Mouse (Mus musculus) intestine, embryonic 14.5 days (tissue): ENCODE data around the gene Haus5. TPM values are rescaled to one million over a fixed set of nuclear protein-coding genes. Genes with fewer than 3 reads are reported as not detected.

Experiments
- ATAC-seq: fragments of 200-750 bp; cut with Nextera tagmentation; replicated peaks from 2 replicates; pipeline ENCODE4 v1.8.0; 2017; ENCODE audit warnings: low read depth, moderate number of reproducible peaks, moderate TSS enrichment, moderate library complexity; ENCODE audit not compliant: low FRiP score, low TSS enrichment
- DNase-seq: peaks from one replicate; pipeline ENCODE4 v3.0.0-alpha.2; 2018; ENCODE audit warnings: low spot score
- H3K27ac ChIP-seq: fragments of 300-500 bp; sonication (generic); 2 replicates; pipeline ENCODE4 v1.5.1; 2014; ENCODE audit warnings: low read depth, mild to moderate bottlenecking, control low read depth
- H3K27me3 ChIP-seq: fragments of 300-500 bp; sonication (generic); replicated peaks from 2 replicates; pipeline ENCODE4 v1.6.1; 2014; ENCODE audit warnings: low read length, control low read depth; ENCODE audit not compliant: control insufficient read depth, insufficient read depth
- H3K36me3 ChIP-seq: fragments of 300-500 bp; sonication (generic); 2 replicates; pipeline ENCODE4 v1.6.1; 2014; ENCODE audit warnings: low read length, control low read depth; ENCODE audit not compliant: control insufficient read depth, insufficient read depth
- H3K4me1 ChIP-seq: fragments of 300-500 bp; sonication (generic); replicated peaks from 2 replicates; pipeline ENCODE4 v1.6.1; 2014; ENCODE audit warnings: low read length, control low read depth, mixed read lengths; ENCODE audit not compliant: control insufficient read depth, insufficient read depth
- H3K4me2 ChIP-seq: fragments of 300-500 bp; sonication (generic); 2 replicates; pipeline ENCODE4 v1.6.1; 2014; ENCODE audit warnings: low read length
- H3K4me3 ChIP-seq: fragments of 300-500 bp; sonication (generic); 2 replicates; pipeline ENCODE4 v1.5.1; 2014; ENCODE audit warnings: low read depth, low read length, control low read depth, mixed read lengths
- H3K9ac ChIP-seq: fragments of 300-500 bp; sonication (generic); 2 replicates; pipeline ENCODE4 v1.6.1; 2014; ENCODE audit warnings: mild to moderate bottlenecking, low read length
- H3K9me3 ChIP-seq: fragments of 300-500 bp; sonication (generic); 2 replicates; pipeline ENCODE4 v1.6.1; 2016; ENCODE audit warnings: low read length, control low read depth; ENCODE audit not compliant: control insufficient read depth
- WGBS: fragments of 180-500 bp; shearing (Covaris S2); extraction: QIAGEN DNeasy Blood & Tissue Kit; methylation state at CpG from one replicate; pipeline ENCODE4 v1.1.7; 2014; 5-methylcytosine and 5-hydroxymethylcytosine counted together
- polyA plus RNA-seq: library from polyadenylated mRNA; unstranded; fragments of >200 nt; fragmentation: Nextera tagmentation; extraction: Ambion mirVana; gene quantifications from 2 replicates; pipeline ENCODE4 v1.2.1, GENCODE M21; 2014

Haus5 gene
- polyA plus RNA-seq: 48.7 and 49.5 TPM in 2 replicates

DNA sequence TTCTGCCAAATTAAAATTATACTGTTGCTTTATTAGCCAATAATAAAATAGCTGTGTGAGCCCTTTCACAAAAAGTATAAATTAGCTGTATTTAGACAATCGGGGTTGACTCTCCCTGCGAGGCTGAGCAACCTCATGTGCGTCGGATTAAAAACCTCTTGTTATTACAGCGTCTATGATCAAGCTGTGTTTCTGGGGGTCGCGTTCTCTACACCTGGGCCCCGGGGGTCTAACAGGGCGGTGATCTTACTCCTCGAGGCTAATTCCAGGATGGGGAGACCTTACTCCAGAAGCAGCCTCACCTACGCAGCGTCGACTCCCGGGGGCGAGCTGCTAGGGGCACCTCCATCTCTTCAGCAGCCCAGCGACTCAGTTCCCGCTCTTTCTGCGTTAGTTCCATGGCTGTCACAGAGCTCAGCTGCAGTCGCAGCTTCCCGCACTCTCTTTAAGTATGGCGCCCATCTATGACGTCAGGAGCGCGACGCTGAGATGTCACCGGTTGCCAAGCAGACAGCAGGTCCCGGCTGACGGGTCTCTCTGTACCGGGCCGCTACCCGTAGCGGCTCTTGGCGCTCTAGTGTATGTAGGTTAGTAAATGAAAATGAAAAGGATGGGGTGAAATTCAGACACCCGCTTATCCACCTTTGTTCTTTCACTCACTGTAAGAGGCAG is at the start of gene Haus5:
Gene Haus5, minus strand, starts transcription at position 466 of the 672 bp plus-strand sequence.
- Histone ChIP-seq H3K27me3 (no peaks in the 10 kb centered on the region), H3K27ac (no peak within 1 kb of the TSS), H3K36me3 (peaks cover 23% of the 10 kb centered on the region), H3K9me3 (no peaks in the 10 kb centered on the region), H3K4me3 (peak within 1 kb of the TSS; percentile 58), H3K4me1 (no peaks in the 10 kb centered on the region), H3K9ac (peak within 1 kb of the TSS; percentile 58), H3K4me2 (peak within 1 kb of the TSS; percentile 83)
- DNase-seq (peak; percentile 99), ATAC-seq (peak; percentile 91)
- 1% methylated on average over 34 of the region's 34 CpGs for WGBS

DNA sequence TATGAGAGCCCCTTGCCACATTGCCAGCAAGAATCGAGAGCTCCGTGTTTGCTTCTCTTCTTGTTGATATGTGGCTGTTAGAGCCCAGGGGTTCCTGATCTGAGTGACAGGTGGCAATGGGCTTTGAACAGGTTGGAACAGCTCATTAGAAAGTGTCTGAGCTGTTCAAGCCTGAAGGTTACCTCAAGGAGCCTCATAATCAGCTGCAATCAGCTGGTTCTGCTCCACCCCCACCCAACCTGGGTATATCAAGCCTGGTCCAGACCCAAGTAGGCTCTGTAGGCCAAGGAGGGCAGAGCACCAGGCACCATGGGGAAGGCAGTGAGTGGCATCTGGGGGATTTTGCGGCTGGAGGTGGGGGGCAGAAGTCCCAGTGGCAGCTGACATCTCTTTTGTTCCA is 47.1 kb upstream of the Haus5 start, which contains the start of gene Atp4a:
Gene Atp4a, plus strand, starts transcription at position 268 of the 400 bp plus-strand sequence.
- H3K27me3 ChIP-seq: no peaks in the 10 kb centered on the region
- no peak within 1 kb of the TSS for H3K4me2 ChIP-seq
- no peak within 1 kb of the TSS for H3K27ac ChIP-seq
- WGBS: 86% methylated on average over 3 of the region's 3 CpGs
- H3K9ac ChIP-seq: no peak within 1 kb of the TSS
- H3K4me3 ChIP-seq: no peak within 1 kb of the TSS
- DNase-seq (no peak), ATAC-seq (no peak)
- H3K4me1 ChIP-seq: no peaks in the 10 kb centered on the region
- H3K9me3 ChIP-seq: no peaks in the 10 kb centered on the region
- no peaks in the 10 kb centered on the region for H3K36me3 ChIP-seq

GRCm38 (mm10) chr7:30707441-30707840 is 42.6 kb upstream of the Haus5 start:
- H3K36me3 ChIP-seq: no peaks in the 10 kb centered on the region
- no peak overlapping the region for H3K4me2 ChIP-seq
- H3K27me3 ChIP-seq: no peaks in the 10 kb centered on the region
- 85% methylated on average over 1 of the region's 1 CpGs for WGBS
- DNase-seq: no peak
- H3K27ac ChIP-seq: no peak overlapping the region
- H3K9me3 ChIP-seq: no peaks in the 10 kb centered on the region
- no peak overlapping the region for H3K9ac ChIP-seq
- no peak overlapping the region for H3K4me3 ChIP-seq
- ATAC-seq: no peak
- H3K4me1 ChIP-seq: no peaks in the 10 kb centered on the region

- peak; percentile 80; the same call in 1 of the 2 replicates for ATAC-seq
- Histone ChIP-seq H3K4me1 (no peaks in the 10 kb centered on the region), H3K9me3 (no peaks in the 10 kb centered on the region), H3K27ac (no peak overlapping the region), H3K9ac (no peak overlapping the region), H3K4me3 (no peak overlapping the region), H3K36me3 (no peaks in the 10 kb centered on the region), H3K4me2 (no peak overlapping the region), H3K27me3 (no peaks in the 10 kb centered on the region)
- peak; percentile 62 for DNase-seq
- WGBS: 53% methylated on average over 7 of the region's 8 CpGs
Measured at GRCm38 (mm10) chr7:30706214-30706882, 41.6 kb upstream of the Haus5 start.

- H3K36me3 ChIP-seq: no peaks in the 10 kb centered on the region
- H3K4me3 ChIP-seq: no peak within 1 kb of the TSS
- ATAC-seq: no peak; the same call in 1 of the 2 replicates
- no peaks in the 10 kb centered on the region for H3K4me1 ChIP-seq
- 41% methylated on average over 9 of the region's 9 CpGs for WGBS
- H3K27me3 ChIP-seq: no peaks in the 10 kb centered on the region
- peak; percentile 54 for DNase-seq
- H3K9ac ChIP-seq: no peak within 1 kb of the TSS
- no peak within 1 kb of the TSS for H3K27ac ChIP-seq
- H3K9me3 ChIP-seq: no peaks in the 10 kb centered on the region
- H3K4me2 ChIP-seq: no peak within 1 kb of the TSS
Measured at GRCm38 (mm10) chr7:30698589-30698988, 33.8 kb upstream of the Haus5 start, which contains the start of gene 2200002J24Rik. 2200002J24Rik (plus strand) TSS chr7:30698926.

GRCm38 (mm10) chr7:30698101-30698500 is 33.3 kb upstream of the Haus5 start:
- DNase-seq (no peak), ATAC-seq (no peak)
- H3K9me3 ChIP-seq: no peaks in the 10 kb centered on the region
- no peak overlapping the region for H3K9ac ChIP-seq
- H3K27ac ChIP-seq: no peak overlapping the region
- H3K4me3 ChIP-seq: no peak overlapping the region
- no peaks in the 10 kb centered on the region for H3K27me3 ChIP-seq
- 59% methylated on average over 5 of the region's 5 CpGs for WGBS
- no peaks in the 10 kb centered on the region for H3K4me1 ChIP-seq
- no peak overlapping the region for H3K4me2 ChIP-seq
- no peaks in the 10 kb centered on the region for H3K36me3 ChIP-seq

GRCm38 (mm10) chr7:30688325-30688724 is 23.5 kb upstream of the Haus5 start:
- H3K36me3 ChIP-seq: no peaks in the 10 kb centered on the region
- DNase-seq (no peak), ATAC-seq (no peak)
- H3K4me3 ChIP-seq: no peak overlapping the region
- H3K4me1 ChIP-seq: no peaks in the 10 kb centered on the region
- H3K4me2 ChIP-seq: no peak overlapping the region
- H3K9me3 ChIP-seq: no peaks in the 10 kb centered on the region
- H3K9ac ChIP-seq: no peak overlapping the region
- WGBS: 74% methylated on average over 6 of the region's 6 CpGs
- H3K27ac ChIP-seq: no peak overlapping the region
- peaks cover 15% of the 10 kb centered on the region for H3K27me3 ChIP-seq

- H3K4me1 ChIP-seq: no peaks in the 10 kb centered on the region
- WGBS: 77% methylated on average over 2 of the region's 2 CpGs
- no peak overlapping the region for H3K27ac ChIP-seq
- ATAC-seq (no peak), DNase-seq (no peak)
- H3K4me3 ChIP-seq: no peak overlapping the region
- H3K27me3 ChIP-seq: peaks cover 15% of the 10 kb centered on the region
- H3K4me2 ChIP-seq: no peak overlapping the region
- peaks cover 2% of the 10 kb centered on the region; the same call in 1 of the 2 replicates for H3K9me3 ChIP-seq
- H3K9ac ChIP-seq: no peak overlapping the region
- H3K36me3 ChIP-seq: no peaks in the 10 kb centered on the region
Measured at GRCm38 (mm10) chr7:30683425-30683824, 18.6 kb upstream of the Haus5 start.
